Mouse (Mus musculus): ENCODE data around the gene Draxin. TPM values are rescaled to one million over a fixed set of nuclear protein-coding genes. Genes with fewer than 3 reads are reported as not detected.

Draxin gene
- polyA plus RNA-seq, 1 experiment from 2014 or later: 10.5 TPM

- ATAC-seq (ENCODE audit: insufficient read depth, low FRiP score, low TSS enrichment) (no peak), DNase-seq (ENCODE audit: low spot score) (no peak)
- H3K4me2 ChIP-seq (ENCODE audit: low read depth): no peak overlapping the region
- H3K9ac ChIP-seq (ENCODE audit: low read length): no peak overlapping the region
- no peaks in the 10 kb centered on the region for H3K9me3 ChIP-seq (ENCODE audit: control insufficient read depth, low read length)
- H3K4me3 ChIP-seq (ENCODE audit: low read depth, low read length): no peak overlapping the region
- no peak overlapping the region for H3K27ac ChIP-seq (ENCODE audit: low read depth, low read length)
- no peaks in the 10 kb centered on the region for H3K27me3 ChIP-seq (ENCODE audit: control insufficient read depth, insufficient read depth, low read length)
- H3K4me1 ChIP-seq (ENCODE audit: control insufficient read depth, insufficient read depth, low read length): peaks cover 6% of the 10 kb centered on the region
- no peaks in the 10 kb centered on the region for H3K36me3 ChIP-seq (ENCODE audit: control insufficient read depth, insufficient read depth, low read length)
- 58% methylated on average over 9 of the region's 9 CpGs for WGBS
Observed at GRCm38 (mm10) chr4:148066401-148066744, 64.1 kb downstream of the Draxin start.

- H3K27me3 ChIP-seq (ENCODE audit: control insufficient read depth, insufficient read depth, low read length): no peaks in the 10 kb centered on the region
- no peak overlapping the region for H3K9ac ChIP-seq (ENCODE audit: low read length)
- 40% methylated on average over 6 of the region's 6 CpGs for WGBS
- H3K4me1 ChIP-seq (ENCODE audit: control insufficient read depth, insufficient read depth, low read length): peaks cover 6% of the 10 kb centered on the region
- no peaks in the 10 kb centered on the region for H3K36me3 ChIP-seq (ENCODE audit: control insufficient read depth, insufficient read depth, low read length)
- no peak overlapping the region for H3K4me2 ChIP-seq (ENCODE audit: low read depth)
- ATAC-seq (ENCODE audit: insufficient read depth, low FRiP score, low TSS enrichment): no peak
- H3K4me3 ChIP-seq (ENCODE audit: low read depth, low read length): no peak overlapping the region
- no peak overlapping the region for H3K27ac ChIP-seq (ENCODE audit: low read depth, low read length)
- no peak for DNase-seq (ENCODE audit: low spot score)
- no peaks in the 10 kb centered on the region for H3K9me3 ChIP-seq (ENCODE audit: control insufficient read depth, low read length)
Observed at GRCm38 (mm10) chr4:148065702-148066400, 64.6 kb downstream of the Draxin start.

GRCm38 (mm10) chr4:148061086-148061480, 69.4 kb downstream of the Draxin start:
- Histone ChIP-seq H3K27me3 (ENCODE audit: control insufficient read depth, insufficient read depth, low read length) (no peaks in the 10 kb centered on the region), H3K36me3 (ENCODE audit: control insufficient read depth, insufficient read depth, low read length) (peaks cover 10% of the 10 kb centered on the region; the same call in 1 of the 2 replicates), H3K9me3 (ENCODE audit: control insufficient read depth, low read length) (no peaks in the 10 kb centered on the region), H3K4me3 (ENCODE audit: low read depth, low read length) (no peak overlapping the region), H3K4me2 (ENCODE audit: low read depth) (no peak overlapping the region), H3K4me1 (ENCODE audit: control insufficient read depth, insufficient read depth, low read length) (peaks cover 2% of the 10 kb centered on the region), H3K9ac (ENCODE audit: low read length) (no peak overlapping the region), H3K27ac (ENCODE audit: low read depth, low read length) (no peak overlapping the region)
- ATAC-seq (ENCODE audit: insufficient read depth, low FRiP score, low TSS enrichment): no peak
- no peak for DNase-seq (ENCODE audit: low spot score)
- WGBS: 90% methylated on average over 9 of the region's 9 CpGs

- Histone ChIP-seq H3K4me3 (ENCODE audit: low read depth, low read length) (no peak overlapping the region), H3K4me1 (ENCODE audit: control insufficient read depth, insufficient read depth, low read length) (no peaks in the 10 kb centered on the region), H3K9me3 (ENCODE audit: control insufficient read depth, low read length) (no peaks in the 10 kb centered on the region), H3K4me2 (ENCODE audit: low read depth) (no peak overlapping the region), H3K27ac (ENCODE audit: low read depth, low read length) (no peak overlapping the region), H3K36me3 (ENCODE audit: control insufficient read depth, insufficient read depth, low read length) (peaks cover 10% of the 10 kb centered on the region), H3K9ac (ENCODE audit: low read length) (no peak overlapping the region), H3K27me3 (ENCODE audit: control insufficient read depth, insufficient read depth, low read length) (no peaks in the 10 kb centered on the region)
- DNase-seq (ENCODE audit: low spot score) (no peak), ATAC-seq (ENCODE audit: insufficient read depth, low FRiP score, low TSS enrichment) (peak; percentile 69)
- WGBS: 57% methylated on average over 13 of the region's 13 CpGs
Observed at GRCm38 (mm10) chr4:148060120-148061085, 70.1 kb downstream of the Draxin start.

GRCm38 (mm10) chr4:148058993-148059392, 71.5 kb downstream of the Draxin start:
- Histone ChIP-seq H3K27ac (ENCODE audit: low read depth, low read length) (no peak overlapping the region), H3K4me3 (ENCODE audit: low read depth, low read length) (no peak overlapping the region), H3K4me2 (ENCODE audit: low read depth) (no peak overlapping the region), H3K36me3 (ENCODE audit: control insufficient read depth, insufficient read depth, low read length) (peaks cover 16% of the 10 kb centered on the region), H3K9ac (ENCODE audit: low read length) (no peak overlapping the region), H3K27me3 (ENCODE audit: control insufficient read depth, insufficient read depth, low read length) (no peaks in the 10 kb centered on the region), H3K9me3 (ENCODE audit: control insufficient read depth, low read length) (no peaks in the 10 kb centered on the region), H3K4me1 (ENCODE audit: control insufficient read depth, insufficient read depth, low read length) (no peaks in the 10 kb centered on the region)
- ATAC-seq (ENCODE audit: insufficient read depth, low FRiP score, low TSS enrichment): no peak
- 93% methylated on average over 6 of the region's 6 CpGs for WGBS
- DNase-seq (ENCODE audit: low spot score): no peak

GRCm38 (mm10) chr4:148058218-148058819, 72.2 kb downstream of the Draxin start:
- Histone ChIP-seq H3K27ac (ENCODE audit: low read depth, low read length) (no peak overlapping the region), H3K36me3 (ENCODE audit: control insufficient read depth, insufficient read depth, low read length) (peaks cover 20% of the 10 kb centered on the region), H3K27me3 (ENCODE audit: control insufficient read depth, insufficient read depth, low read length) (no peaks in the 10 kb centered on the region), H3K4me3 (ENCODE audit: low read depth, low read length) (no peak overlapping the region), H3K9me3 (ENCODE audit: control insufficient read depth, low read length) (no peaks in the 10 kb centered on the region), H3K4me2 (ENCODE audit: low read depth) (no peak overlapping the region), H3K9ac (ENCODE audit: low read length) (no peak overlapping the region), H3K4me1 (ENCODE audit: control insufficient read depth, insufficient read depth, low read length) (no peaks in the 10 kb centered on the region)
- ATAC-seq (ENCODE audit: insufficient read depth, low FRiP score, low TSS enrichment) (no peak), DNase-seq (ENCODE audit: low spot score) (no peak)
- 90% methylated on average over 9 of the region's 9 CpGs for WGBS

- DNase-seq (ENCODE audit: low spot score) (no peak), ATAC-seq (ENCODE audit: insufficient read depth, low FRiP score, low TSS enrichment) (0 out of 2 replicates have a peak, but pooled peaks have one; percentile 36)
- H3K27me3 ChIP-seq (ENCODE audit: control insufficient read depth, insufficient read depth, low read length): no peaks in the 10 kb centered on the region
- H3K9ac ChIP-seq (ENCODE audit: low read length): no peak overlapping the region
- H3K27ac ChIP-seq (ENCODE audit: low read depth, low read length): no peak overlapping the region
- no peaks in the 10 kb centered on the region for H3K4me1 ChIP-seq (ENCODE audit: control insufficient read depth, insufficient read depth, low read length)
- no peaks in the 10 kb centered on the region for H3K9me3 ChIP-seq (ENCODE audit: control insufficient read depth, low read length)
- H3K4me3 ChIP-seq (ENCODE audit: low read depth, low read length): no peak overlapping the region
- no peak overlapping the region for H3K4me2 ChIP-seq (ENCODE audit: low read depth)
- 59% methylated on average over 5 of the region's 5 CpGs for WGBS
- H3K36me3 ChIP-seq (ENCODE audit: control insufficient read depth, insufficient read depth, low read length): peaks cover 22% of the 10 kb centered on the region
Observed at GRCm38 (mm10) chr4:148057661-148058209, 72.8 kb downstream of the Draxin start.

- Histone ChIP-seq H3K36me3 (ENCODE audit: control insufficient read depth, insufficient read depth, low read length) (peaks cover 28% of the 10 kb centered on the region), H3K9ac (ENCODE audit: low read length) (no peak overlapping the region), H3K4me3 (ENCODE audit: low read depth, low read length) (no peak overlapping the region), H3K27ac (ENCODE audit: low read depth, low read length) (no peak overlapping the region), H3K4me2 (ENCODE audit: low read depth) (no peak overlapping the region), H3K4me1 (ENCODE audit: control insufficient read depth, insufficient read depth, low read length) (no peaks in the 10 kb centered on the region), H3K9me3 (ENCODE audit: control insufficient read depth, low read length) (no peaks in the 10 kb centered on the region), H3K27me3 (ENCODE audit: control insufficient read depth, insufficient read depth, low read length) (no peaks in the 10 kb centered on the region)
- no peak for DNase-seq (ENCODE audit: low spot score)
- 90% methylated on average over 4 of the region's 4 CpGs for WGBS
- ATAC-seq (ENCODE audit: insufficient read depth, low FRiP score, low TSS enrichment): no peak
Observed at GRCm38 (mm10) chr4:148056801-148057200, 73.7 kb downstream of the Draxin start.

Measured in neural tube, embryonic 11.5 days (tissue).